Mouse (Mus musculus): ENCODE measurements around the gene Galnt10. TPM values are rescaled to one million over a fixed set of nuclear protein-coding genes. Genes with fewer than 3 reads are reported as not detected.

Galnt10 gene
- total RNA-seq, 2 experiments from 2014 or later, result 9.0 to 11.1 TPM

- no peak for DNase-seq (ENCODE audit: extremely low spot score in 1 of 2, low spot score in 2 of 2)
- intact Hi-C loops (cut with DNase I), result no loop called here
Measured at GRCm38 (mm10) chr11:57827915-57828545, 182.8 kb downstream of the Galnt10 start.

DNA sequence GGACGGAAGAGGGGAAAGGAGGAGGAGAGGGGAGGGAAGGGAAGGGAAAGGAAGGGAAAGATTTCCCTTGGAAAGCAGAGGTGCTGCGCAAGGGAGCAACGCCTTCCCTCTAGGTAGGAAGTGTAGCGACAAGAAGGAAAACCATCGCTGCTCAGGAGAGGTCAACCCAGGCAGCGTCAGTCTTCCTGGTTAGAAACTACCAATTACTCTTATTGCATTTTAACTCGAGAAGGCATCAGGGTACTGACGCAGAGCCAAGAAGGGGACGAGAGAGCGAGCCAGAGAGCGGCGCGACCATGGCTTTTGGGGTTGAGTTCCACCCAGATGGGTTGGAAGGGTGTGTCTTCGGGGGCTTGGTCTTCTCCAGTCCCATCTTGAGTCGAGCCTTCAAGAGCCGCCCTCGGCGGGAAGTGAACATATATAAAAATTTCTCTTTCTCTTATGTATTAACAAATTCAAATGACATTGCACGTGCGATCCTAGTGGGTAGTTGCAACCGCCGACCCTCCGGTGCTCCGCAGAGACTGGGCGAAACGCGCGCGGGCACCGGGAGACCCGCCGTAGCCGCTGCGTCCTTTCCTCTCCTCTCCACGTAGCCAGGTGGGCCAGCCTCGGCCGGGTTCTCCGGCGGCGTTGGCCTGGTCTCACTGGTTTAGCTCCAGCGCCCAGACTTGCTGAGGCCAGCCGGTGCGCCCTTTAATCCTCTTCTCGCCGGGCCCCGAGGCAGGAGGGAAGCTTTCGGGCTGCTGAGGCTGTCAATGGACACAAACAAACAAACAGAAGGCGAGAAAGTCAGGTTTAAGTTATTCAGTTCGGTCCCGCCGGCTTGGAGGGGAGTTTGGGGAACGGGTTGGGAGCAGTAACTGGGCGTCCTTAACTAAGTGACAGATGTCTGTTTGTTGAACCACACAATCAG is 184.0 kb downstream of the Galnt10 start:
- intact Hi-C loops (cut with DNase I), result no loop called here
- DNase-seq (ENCODE audit: extremely low spot score in 1 of 2, low spot score in 2 of 2), result no peak

DNA sequence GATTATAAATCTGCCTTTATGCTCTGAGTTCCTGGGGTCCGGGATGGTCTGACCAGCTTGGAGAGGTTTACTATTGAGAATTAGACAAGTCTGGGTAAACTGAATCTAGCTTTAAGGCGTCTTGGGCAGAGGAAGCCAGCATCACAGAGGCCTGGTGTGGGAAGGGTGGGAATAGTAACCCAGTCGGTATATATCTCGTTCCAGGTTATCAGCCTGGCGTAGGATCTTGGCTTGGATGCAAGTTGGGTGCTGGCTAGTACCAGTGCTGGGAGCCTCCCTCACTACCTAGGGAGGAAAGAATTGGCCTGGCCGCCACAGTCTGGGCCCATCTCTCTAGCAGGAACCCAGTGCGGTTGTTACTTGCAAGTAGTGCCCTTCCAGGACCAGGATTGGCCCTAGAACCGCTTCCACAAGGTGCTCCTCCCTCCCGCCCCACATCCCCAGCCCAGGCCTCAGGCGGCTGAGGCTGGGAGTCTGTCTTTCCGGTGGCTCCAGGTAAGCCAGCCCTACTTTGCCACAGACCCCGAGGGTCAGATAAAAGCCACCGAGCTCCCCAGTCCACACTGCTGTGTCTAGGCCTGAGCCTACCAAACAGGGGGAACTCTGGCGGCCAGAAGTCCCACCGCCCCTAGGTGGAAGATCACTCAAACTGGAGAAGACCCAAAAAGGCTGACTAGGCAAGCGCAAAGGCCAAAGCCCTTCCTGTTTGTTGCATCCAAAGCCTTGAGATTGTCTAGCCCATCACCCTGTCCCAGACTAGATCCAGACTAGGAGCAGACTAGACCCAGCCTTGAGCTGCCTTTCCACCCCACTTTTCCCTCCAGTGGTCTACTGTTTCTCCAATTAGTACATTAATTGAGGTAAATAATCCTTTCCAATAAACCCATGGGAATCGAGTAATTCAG is 184.9 kb downstream of the Galnt10 start:
- no peak for DNase-seq (ENCODE audit: extremely low spot score in 1 of 2, low spot score in 2 of 2)
- intact Hi-C loops (cut with DNase I), result no loop called here

- DNase-seq (ENCODE audit: extremely low spot score in 1 of 2, low spot score in 2 of 2), result no peak
- intact Hi-C loops (cut with DNase I), result no loop called here
Measured at GRCm38 (mm10) chr11:57831281-57831781, 186.1 kb downstream of the Galnt10 start.

GRCm38 (mm10) chr11:57831861-57832260 is 186.6 kb downstream of the Galnt10 start:
- DNase-seq (ENCODE audit: extremely low spot score in 1 of 2, low spot score in 2 of 2), result no peak
- intact Hi-C loops (cut with DNase I), result no loop called here

- no peak for DNase-seq (ENCODE audit: extremely low spot score in 1 of 2, low spot score in 2 of 2)
- intact Hi-C loops (cut with DNase I), result no loop called here
Measured at GRCm38 (mm10) chr11:57832552-57833201, 187.4 kb downstream of the Galnt10 start, which contains the start of gene Hand1. TSS of gene Hand1 (minus strand) at chr11:57832818.

DNA sequence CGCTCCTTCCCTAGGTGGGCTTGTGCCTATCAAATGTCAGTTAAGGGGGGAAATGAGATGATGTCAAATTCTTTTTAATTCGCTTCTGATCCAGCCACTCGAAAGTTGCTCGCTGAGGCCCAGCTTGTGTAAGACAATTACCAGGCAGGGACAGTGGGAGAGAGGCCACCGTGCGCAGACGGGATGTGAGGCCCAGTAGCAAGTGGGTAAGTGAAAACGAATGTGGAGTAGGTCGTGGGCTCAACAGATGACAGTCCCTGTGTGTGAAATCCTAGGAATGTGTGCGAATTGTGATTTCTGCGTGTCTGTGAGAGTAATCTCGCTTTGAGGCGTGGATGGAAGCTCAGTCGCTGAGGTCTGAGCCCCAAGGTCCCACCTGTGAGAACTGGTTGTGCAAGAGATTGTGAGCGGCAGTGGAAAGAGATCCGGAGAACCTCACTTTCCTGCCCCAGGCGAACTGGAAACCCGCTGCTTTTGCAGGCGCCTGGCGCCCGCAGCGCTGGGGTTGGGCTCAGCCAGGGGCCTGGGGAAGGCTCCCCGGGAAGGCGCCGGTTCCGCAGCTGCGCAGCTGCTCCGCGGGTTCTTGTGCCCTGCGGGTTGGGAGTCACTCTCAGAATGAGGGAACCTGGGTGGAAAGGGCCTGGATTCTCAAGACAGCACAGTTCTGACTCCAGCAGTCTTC is 188.2 kb downstream of the Galnt10 start:
- no peak for DNase-seq (ENCODE audit: extremely low spot score in 1 of 2, low spot score in 2 of 2)
- intact Hi-C loops (cut with DNase I), result no loop called here

- intact Hi-C loops (cut with DNase I), result no loop called here
- DNase-seq (ENCODE audit: extremely low spot score in 1 of 2, low spot score in 2 of 2), result no peak
Measured at GRCm38 (mm10) chr11:57834031-57834430, 188.8 kb downstream of the Galnt10 start.

DNA sequence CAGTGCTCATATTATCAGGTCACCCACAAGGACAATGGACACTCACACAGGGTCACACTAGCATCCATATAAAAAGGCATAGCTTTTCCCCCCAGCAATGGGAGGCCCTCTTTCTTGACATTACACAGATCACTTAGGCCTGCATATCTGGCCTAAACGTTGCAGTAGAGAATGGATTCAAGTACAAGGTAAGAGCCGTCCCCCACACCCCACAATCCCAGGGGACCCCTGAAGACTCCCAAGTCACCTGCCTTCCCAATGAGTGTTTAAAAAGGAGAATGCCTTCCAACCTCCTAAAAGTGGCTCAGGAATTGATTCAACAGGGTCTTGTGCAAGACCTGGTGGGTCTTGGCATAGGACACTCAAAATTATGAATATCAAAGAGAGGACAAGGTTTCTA is 190.1 kb downstream of the Galnt10 start:
- no peak for DNase-seq (ENCODE audit: extremely low spot score in 1 of 2, low spot score in 2 of 2)
- intact Hi-C loops (cut with DNase I), result no loop called here

GRCm38 (mm10) chr11:57835931-57836330 is 190.7 kb downstream of the Galnt10 start:
- DNase-seq (ENCODE audit: extremely low spot score in 1 of 2, low spot score in 2 of 2), result no peak
- intact Hi-C loops (cut with DNase I), result no loop called here

DNA sequence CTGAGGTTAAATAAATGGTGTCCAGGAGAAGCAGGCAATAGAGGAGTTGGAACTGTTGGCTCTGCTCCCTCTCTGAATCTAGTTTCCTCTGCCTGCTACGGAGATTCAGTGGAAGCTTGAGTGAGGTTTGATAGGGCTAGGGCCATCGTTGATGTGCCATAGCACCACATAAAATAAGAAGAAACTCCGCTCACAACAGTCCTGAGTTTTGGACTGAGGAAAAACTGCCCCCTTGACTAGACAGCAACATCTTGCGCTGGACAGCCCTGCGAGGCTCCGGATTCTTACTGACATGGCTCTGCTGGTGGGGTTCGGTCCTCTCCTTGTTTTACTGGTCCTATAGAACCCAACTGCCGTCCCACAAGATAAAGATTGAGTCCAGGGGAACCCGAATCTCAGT is 191.2 kb downstream of the Galnt10 start:
- intact Hi-C loops (cut with DNase I), result no loop called here
- DNase-seq (ENCODE audit: extremely low spot score in 1 of 2, low spot score in 2 of 2), result no peak

Other genes with a start within 250 kb of the Galnt10 start
- gene Fam114a2, start 126.8 kb upstream of the Galnt10 start, total RNA-seq (2021), result 10 to 100 TPM; 25.2 to 29.2 TPM
- 10 to 100 TPM; 35.0 to 35.3 TPM for gene Mfap3, start 126.8 kb upstream of the Galnt10 start, total RNA-seq (2021)
- 10 to 100 TPM; 38.5 TPM for gene Sap30l, start 156.2 kb downstream of the Galnt10 start, total RNA-seq (2021)
- not detected for gene Hand1, start 187.4 kb downstream of the Galnt10 start, total RNA-seq (2021)